Comparison of ENCODE assay signal across 23 mouse cellular contexts in genomic region chr12:58901931-58902330, GRCm38 (mm10).
DNase-seq lines count a peak whose midpoint lies in the region; ATAC-seq and TF ChIP-seq lines count a peak whose summit lies in the region.
"Had no signal": no experiment of that assay in that cellular context is flagged by ENCODE, and none has a peak within 500 bp of the region (broad histone marks: within the 10 kb centered on the region; RNA-seq: fewer than 3 reads in every experiment).

No protein-coding gene starts in this region.

- 73% methylated on average over 3 of the region's 3 CpGs for WGBS in embryonic facial prominence, embryonic 14.5 days
- 91% methylated on average over 3 of the region's 3 CpGs for WGBS in embryonic facial prominence, embryonic 10.5 days
- 50% methylated on average over 3 of the region's 3 CpGs for WGBS in lung, adult 2 months

- H3K4me3 ChIP-seq in embryonic facial prominence, embryonic 14.5 days (ENCODE audit: low read depth, low read length), result no peak overlapping the region
- H3K4me3 ChIP-seq in embryonic facial prominence, embryonic 10.5 days, result no peak overlapping the region
- no peak overlapping the region for H3K4me3 ChIP-seq in lung, adult 2 months (replicated peaks; ENCODE audit: extremely low read depth, low read depth, low read length)
- H3K4me3 ChIP-seq: embryonic facial prominence, embryonic 12.5 days; forebrain, embryonic 12.5 days; heart, adult 2 months; heart, embryonic 15.5 days; hindbrain, embryonic 13.5 days; intestine, embryonic 15.5 days had no signal

- intact Hi-C loops in gastrocnemius, postnatal 36 days (cut with DNase I), result no loop called here

- no peaks in the 10 kb centered on the region for H3K36me3 ChIP-seq in embryonic facial prominence, embryonic 14.5 days (ENCODE audit: control insufficient read depth, insufficient read depth, low read length)
- H3K36me3 ChIP-seq in embryonic facial prominence, embryonic 10.5 days (replicated peaks), result no peaks in the 10 kb centered on the region
- H3K36me3 ChIP-seq: embryonic facial prominence, embryonic 12.5 days; forebrain, embryonic 12.5 days; heart, embryonic 15.5 days; hindbrain, embryonic 13.5 days; intestine, embryonic 15.5 days had no signal

- H3K4me2 ChIP-seq in embryonic facial prominence, embryonic 14.5 days (ENCODE audit: low read depth, low read length), result no peak overlapping the region
- H3K4me2 ChIP-seq: embryonic facial prominence, embryonic 12.5 days; forebrain, embryonic 12.5 days; heart, embryonic 11.5 days; heart, embryonic 15.5 days; hindbrain, embryonic 13.5 days; intestine, embryonic 15.5 days had no signal

- no peak for TF ChIP-seq CTCF in lung, adult 2 months (IDR thresholded peaks at IDR 0.05; ENCODE audit: insufficient read depth, low read length)

- H3K27me3 ChIP-seq in embryonic facial prominence, embryonic 14.5 days (replicated peaks; ENCODE audit: control insufficient read depth, insufficient read depth, low read length), result no peaks in the 10 kb centered on the region
- H3K27me3 ChIP-seq in embryonic facial prominence, embryonic 10.5 days (replicated peaks; ENCODE audit: low read depth, poor library complexity, severe bottlenecking), result no peaks in the 10 kb centered on the region
- H3K27me3 ChIP-seq: CH12.LX; embryonic facial prominence, embryonic 12.5 days; forebrain, embryonic 12.5 days; heart, embryonic 15.5 days; hindbrain, embryonic 13.5 days; intestine, embryonic 15.5 days had no signal

- no peak overlapping the region for H3K27ac ChIP-seq in embryonic facial prominence, embryonic 14.5 days (replicated peaks; ENCODE audit: low read depth, low read length)
- H3K27ac ChIP-seq in embryonic facial prominence, embryonic 10.5 days (replicated peaks), result no peak overlapping the region
- H3K27ac ChIP-seq: embryonic facial prominence, embryonic 12.5 days; forebrain, embryonic 12.5 days; heart, adult 2 months; heart, embryonic 15.5 days; hindbrain, embryonic 13.5 days; intestine, embryonic 15.5 days had no signal

- TF ChIP-seq POLR2A in lung, adult 2 months (IDR thresholded peaks at IDR 0.05; ENCODE audit: borderline replicate concordance, extremely low read depth, low read depth, low read length), result no peak

- H3K9me3 ChIP-seq in embryonic facial prominence, embryonic 14.5 days (ENCODE audit: control insufficient read depth, low read length), result no peaks in the 10 kb centered on the region
- H3K9me3 ChIP-seq in embryonic facial prominence, embryonic 10.5 days, result no peaks in the 10 kb centered on the region
- H3K9me3 ChIP-seq: embryonic facial prominence, embryonic 12.5 days; forebrain, embryonic 12.5 days; heart, embryonic 15.5 days; hindbrain, embryonic 13.5 days; intestine, embryonic 15.5 days had no signal

- DNase-seq in embryonic facial prominence, embryonic 14.5 days (ENCODE audit: low spot score), result peak; percentile 36
- DNase-seq in embryonic facial prominence, embryonic 10.5 days (ENCODE audit: low spot score), result no peak
- peak; percentile 23 for DNase-seq in lung, postnatal 10 days
- DNase-seq in lung, adult 2 months, result no peak
- peak; percentile 68 for DNase-seq in Muller cell, postnatal 12 days (ENCODE audit: inconsistent ontology term)
- DNase-seq in gastrocnemius, postnatal 36 days, result no peak
- no peak for DNase-seq in adrenal gland, adult 8-10 months
- DNase-seq: adrenal gland, postnatal 25 days; cerebellum, adult 11 months; cerebellum, adult 8-10 months; cerebellum, postnatal 14 days; embryo, embryonic 11 days; gastrocnemius, postnatal 10 days; heart, adult 2 months; heart, postnatal 14 days had no signal

- no peak for ATAC-seq in embryonic facial prominence, embryonic 14.5 days (ENCODE audit: low read depth)
- ATAC-seq: forebrain, embryonic 16.5 days; intestine, embryonic 15.5 days had no signal

- no peak overlapping the region for H3K9ac ChIP-seq in embryonic facial prominence, embryonic 14.5 days (ENCODE audit: low read depth, low read length)
- H3K9ac ChIP-seq: embryonic facial prominence, embryonic 12.5 days; forebrain, embryonic 12.5 days; heart, embryonic 15.5 days; hindbrain, embryonic 13.5 days; intestine, embryonic 15.5 days had no signal

- H3K4me1 ChIP-seq in embryonic facial prominence, embryonic 14.5 days (ENCODE audit: control insufficient read depth, insufficient read depth, low read length), result no peaks in the 10 kb centered on the region
- H3K4me1 ChIP-seq in embryonic facial prominence, embryonic 10.5 days, result no peaks in the 10 kb centered on the region
- H3K4me1 ChIP-seq in lung, adult 2 months (ENCODE audit: control insufficient read depth, insufficient read depth, low read length), result no peaks in the 10 kb centered on the region
- H3K4me1 ChIP-seq: embryonic facial prominence, embryonic 12.5 days; forebrain, embryonic 12.5 days; heart, embryonic 15.5 days; hindbrain, embryonic 13.5 days; intestine, embryonic 15.5 days had no signal

Comparison
In these comparisons a context has a peak if more than half of its experiments do, and no peak if none do; other contexts are left out.
1. DNase-seq: peak in embryonic facial prominence, embryonic 14.5 days (single experiment), lung, postnatal 10 days (single experiment) and Muller cell, postnatal 12 days (single experiment); none in embryonic facial prominence, embryonic 10.5 days (single experiment), lung, adult 2 months (single experiment), gastrocnemius, postnatal 36 days (0 of 2) and adrenal gland, adult 8-10 months (single experiment).